Mouse (Mus musculus) forebrain, embryonic 12.5 days (tissue): ENCODE measurements around the gene Tmem129. TPM values are rescaled to one million over a fixed set of nuclear protein-coding genes. Genes with fewer than 3 reads are reported as not detected.

Source experiments
- ATAC-seq: fragments of 200-750 bp; cut with Nextera tagmentation; 2 replicates; pipeline ENCODE4 v1.8.0; 2017; ENCODE audit warnings: moderate TSS enrichment; ENCODE audit not compliant: low FRiP score
- H3K27ac ChIP-seq: fragments of 300-500 bp; sonication (generic); 2 replicates; pipeline ENCODE4 v1.5.1; 2016; ENCODE audit warnings: mild to moderate bottlenecking
- H3K27me3 ChIP-seq: fragments of 300-500 bp; sonication (generic); 2 replicates; pipeline ENCODE4 v1.6.1; 2016; ENCODE audit warnings: mild to moderate bottlenecking
- H3K36me3 ChIP-seq: fragments of 300-500 bp; sonication (generic); replicated peaks from 2 replicates; pipeline ENCODE4 v1.6.1; 2016; ENCODE audit warnings: mild to moderate bottlenecking
- H3K4me1 ChIP-seq: fragments of 300-500 bp; sonication (generic); 2 replicates; pipeline ENCODE4 v1.6.1; 2016
- H3K4me2 ChIP-seq: fragments of 300-500 bp; sonication (generic); 2 replicates; pipeline ENCODE4 v1.6.1; 2016; ENCODE audit warnings: mild to moderate bottlenecking, moderate library complexity
- H3K4me3 ChIP-seq: fragments of 300-500 bp; sonication (generic); replicated peaks from 2 replicates; pipeline ENCODE4 v1.5.1; 2016; ENCODE audit warnings: mild to moderate bottlenecking
- H3K9ac ChIP-seq: fragments of 300-500 bp; sonication (generic); 2 replicates; pipeline ENCODE4 v1.6.1; 2016; ENCODE audit warnings: mild to moderate bottlenecking
- H3K9me3 ChIP-seq: fragments of 300-500 bp; sonication (generic); 2 replicates; pipeline ENCODE4 v1.6.1; 2016
- WGBS: fragments of 180-500 bp; shearing (Covaris S2); methylation state at CpG from one replicate; pipeline ENCODE4 v1.1.7; 2016; 5-methylcytosine and 5-hydroxymethylcytosine counted together
- polyA plus RNA-seq: library from polyadenylated mRNA; unstranded; fragments of >200 nt; fragmentation: Nextera tagmentation; extraction: Ambion mirVana; gene quantifications from 2 replicates; pipeline ENCODE4 v1.2.1, GENCODE M21; 2016

The Tmem129 gene
- polyA plus RNA-seq, 1 experiment from 2014 or later = 34.6 TPM

GRCm38 (mm10) chr5:33630061-33630460, 28.2 kb downstream of the Tmem129 start:
- Histone ChIP-seq H3K36me3 (peaks cover 3% of the 10 kb centered on the region; the same call in 1 of the 2 replicates), H3K4me2 (peak overlapping the region; percentile 88), H3K9ac (peak overlapping the region; percentile 83), H3K27ac (peak overlapping the region; percentile 59), H3K27me3 (0 out of 2 replicates have a peak, but pooled peaks cover 4% of the 10 kb centered on the region), H3K4me3 (peak overlapping the region; percentile 76), H3K9me3 (no peaks in the 10 kb centered on the region), H3K4me1 (peaks cover 25% of the 10 kb centered on the region)
- 7% methylated on average over 9 of the region's 9 CpGs for WGBS
- peak; percentile 24 for ATAC-seq

- no peaks in the 10 kb centered on the region for H3K9me3 ChIP-seq
- peak within 1 kb of the TSS; percentile 92 for H3K27ac ChIP-seq
- H3K9ac ChIP-seq = peak within 1 kb of the TSS; percentile 83
- peaks cover 25% of the 10 kb centered on the region for H3K4me1 ChIP-seq
- peak within 1 kb of the TSS; percentile 76 for H3K4me3 ChIP-seq
- 0 out of 2 replicates have a peak, but pooled peaks cover 4% of the 10 kb centered on the region for H3K27me3 ChIP-seq
- WGBS = under 1% methylated on average over 89 of the region's 99 CpGs
- H3K4me2 ChIP-seq = peak within 1 kb of the TSS; percentile 88
- H3K36me3 ChIP-seq = no peaks in the 10 kb centered on the region
- ATAC-seq = peak; percentile 96
Measured at GRCm38 (mm10) chr5:33629301-33629987, 28.8 kb downstream of the Tmem129 start, which contains the start of the genes Fam53a and Gm9903. Gene Fam53a, minus strand, starts transcription at chr5:33629635. Gene Gm9903, plus strand, starts transcription at chr5:33629925.

GRCm38 (mm10) chr5:33628820-33629300, 29.4 kb downstream of the Tmem129 start:
- Histone ChIP-seq H3K4me1 (peaks cover 25% of the 10 kb centered on the region), H3K4me3 (peak overlapping the region; percentile 76), H3K9me3 (no peaks in the 10 kb centered on the region), H3K36me3 (no peaks in the 10 kb centered on the region), H3K9ac (peak overlapping the region; percentile 83), H3K4me2 (peak overlapping the region; percentile 88), H3K27me3 (0 out of 2 replicates have a peak, but pooled peaks cover 4% of the 10 kb centered on the region), H3K27ac (peak overlapping the region; percentile 92)
- no peak for ATAC-seq
- under 1% methylated on average over 24 of the region's 24 CpGs for WGBS

- Histone ChIP-seq H3K36me3 (no peaks in the 10 kb centered on the region), H3K4me1 (peaks cover 25% of the 10 kb centered on the region), H3K9ac (0 out of 2 replicates have a peak overlapping the region, but pooled peaks have one; percentile 9), H3K4me3 (peak overlapping the region; percentile 76), H3K27me3 (0 out of 2 replicates have a peak, but pooled peaks cover 4% of the 10 kb centered on the region), H3K4me2 (peak overlapping the region; percentile 88), H3K27ac (no peak overlapping the region), H3K9me3 (no peaks in the 10 kb centered on the region)
- WGBS = 50% methylated on average over 4 of the region's 4 CpGs
- no peak for ATAC-seq
Measured at GRCm38 (mm10) chr5:33627968-33628367, 30.2 kb downstream of the Tmem129 start.

- peaks cover 9% of the 10 kb centered on the region for H3K4me1 ChIP-seq
- 94% methylated on average over 3 of the region's 3 CpGs for WGBS
- H3K9me3 ChIP-seq = no peaks in the 10 kb centered on the region
- H3K4me2 ChIP-seq = no peak overlapping the region
- ATAC-seq = no peak
- no peak overlapping the region for H3K4me3 ChIP-seq
- H3K36me3 ChIP-seq = peaks cover 3% of the 10 kb centered on the region
- no peaks in the 10 kb centered on the region for H3K27me3 ChIP-seq
- no peak overlapping the region for H3K9ac ChIP-seq
- no peak overlapping the region for H3K27ac ChIP-seq
Measured at GRCm38 (mm10) chr5:33623766-33624165, 34.5 kb downstream of the Tmem129 start.

GRCm38 (mm10) chr5:33622671-33623070, 35.5 kb downstream of the Tmem129 start:
- no peaks in the 10 kb centered on the region for H3K27me3 ChIP-seq
- no peak overlapping the region for H3K4me2 ChIP-seq
- H3K27ac ChIP-seq = no peak overlapping the region
- ATAC-seq = no peak
- peaks cover 3% of the 10 kb centered on the region for H3K36me3 ChIP-seq
- H3K9me3 ChIP-seq = no peaks in the 10 kb centered on the region
- WGBS = 90% methylated on average over 2 of the region's 2 CpGs
- no peaks in the 10 kb centered on the region for H3K4me1 ChIP-seq
- H3K4me3 ChIP-seq = no peak overlapping the region
- no peak overlapping the region for H3K9ac ChIP-seq

- H3K27me3 ChIP-seq = no peaks in the 10 kb centered on the region
- H3K9ac ChIP-seq = no peak overlapping the region
- no peak overlapping the region for H3K4me3 ChIP-seq
- 95% methylated on average over 6 of the region's 6 CpGs for WGBS
- H3K36me3 ChIP-seq = peaks cover 28% of the 10 kb centered on the region
- H3K4me1 ChIP-seq = no peaks in the 10 kb centered on the region
- H3K4me2 ChIP-seq = no peak overlapping the region
- H3K27ac ChIP-seq = no peak overlapping the region
- H3K9me3 ChIP-seq = no peaks in the 10 kb centered on the region
- no peak for ATAC-seq
Measured at GRCm38 (mm10) chr5:33614391-33614790, 43.8 kb downstream of the Tmem129 start.

GRCm38 (mm10) chr5:33611795-33612194, 46.4 kb downstream of the Tmem129 start:
- Histone ChIP-seq H3K4me3 (no peak overlapping the region), H3K4me1 (no peaks in the 10 kb centered on the region), H3K4me2 (no peak overlapping the region), H3K9me3 (no peaks in the 10 kb centered on the region), H3K9ac (no peak overlapping the region), H3K36me3 (peaks cover 53% of the 10 kb centered on the region), H3K27me3 (no peaks in the 10 kb centered on the region), H3K27ac (no peak overlapping the region)
- no peak for ATAC-seq
- WGBS = 93% methylated on average over 1 of the region's 1 CpGs

- Histone ChIP-seq H3K27ac (no peak overlapping the region), H3K27me3 (no peaks in the 10 kb centered on the region), H3K9ac (no peak overlapping the region), H3K4me2 (no peak overlapping the region), H3K4me1 (no peaks in the 10 kb centered on the region), H3K9me3 (no peaks in the 10 kb centered on the region), H3K36me3 (peaks cover 61% of the 10 kb centered on the region), H3K4me3 (no peak overlapping the region)
- WGBS = 90% methylated on average over 1 of the region's 1 CpGs
- ATAC-seq = no peak
Measured at GRCm38 (mm10) chr5:33609226-33609625, 49.0 kb downstream of the Tmem129 start.

- Histone ChIP-seq H3K4me3 (no peak overlapping the region), H3K9ac (no peak overlapping the region), H3K27ac (no peak overlapping the region), H3K9me3 (no peaks in the 10 kb centered on the region), H3K36me3 (peaks cover 51% of the 10 kb centered on the region), H3K4me1 (no peaks in the 10 kb centered on the region), H3K4me2 (no peak overlapping the region), H3K27me3 (no peaks in the 10 kb centered on the region)
- ATAC-seq = no peak
- WGBS = 96% methylated on average over 15 of the region's 15 CpGs
Measured at GRCm38 (mm10) chr5:33607434-33607833, 50.8 kb downstream of the Tmem129 start.

GRCm38 (mm10) chr5:33606631-33607030, 51.6 kb downstream of the Tmem129 start:
- WGBS = 86% methylated on average over 7 of the region's 7 CpGs
- Histone ChIP-seq H3K36me3 (peaks cover 51% of the 10 kb centered on the region), H3K27ac (no peak overlapping the region), H3K9ac (no peak overlapping the region), H3K27me3 (no peaks in the 10 kb centered on the region), H3K4me1 (no peaks in the 10 kb centered on the region), H3K9me3 (no peaks in the 10 kb centered on the region), H3K4me2 (no peak overlapping the region), H3K4me3 (no peak overlapping the region)
- ATAC-seq = no peak

GRCm38 (mm10) chr5:33605314-33605713, 52.9 kb downstream of the Tmem129 start:
- whole genome bisulfite sequencing = 81% methylated on average over 5 of the region's 5 CpGs
- H3K36me3 ChIP-seq = peaks cover 58% of the 10 kb centered on the region
- no peak for ATAC-seq
- H3K27ac ChIP-seq = no peak overlapping the region
- no peaks in the 10 kb centered on the region for H3K4me1 ChIP-seq
- no peaks in the 10 kb centered on the region for H3K27me3 ChIP-seq
- no peak overlapping the region for H3K4me3 ChIP-seq
- H3K9ac ChIP-seq = no peak overlapping the region
- H3K9me3 ChIP-seq = no peaks in the 10 kb centered on the region
- H3K4me2 ChIP-seq = no peak overlapping the region
